Mouse (Mus musculus) liver, adult 2 months (tissue): ENCODE measurements around the gene Slc45a1. TPM values are rescaled to one million over a fixed set of nuclear protein-coding genes. Genes with fewer than 3 reads are reported as not detected.

Experiments
- DNase-seq: peaks from one replicate; pipeline ENCODE4 v3.0.0-alpha.2; 2011; ENCODE audit warnings: low read depth, low spot score; ENCODE audit errors: extremely low read depth
- H3K27ac ChIP-seq: fragments of 200-500 bp; replicated peaks from 2 replicates; pipeline ENCODE4 v1.5.1; 2012; ENCODE audit warnings: low read depth, mild to moderate bottlenecking, control low read depth, inconsistent platforms, low read length; ENCODE audit not compliant: insufficient read depth
- H3K27me3 ChIP-seq: fragments of 200-500 bp; 2 replicates; pipeline ENCODE4 v1.6.1; 2012; ENCODE audit warnings: mild to moderate bottlenecking, moderate library complexity, low read length, inconsistent platforms; ENCODE audit not compliant: control insufficient read depth, insufficient read depth
- H3K36me3 ChIP-seq: fragments of 200-500 bp; 2 replicates; pipeline ENCODE4 v1.6.1; 2012; ENCODE audit warnings: low read length, inconsistent platforms; ENCODE audit not compliant: control insufficient read depth, insufficient read depth
- H3K4me1 ChIP-seq: fragments of 200-500 bp; 2 replicates; pipeline ENCODE4 v1.6.1; 2011; ENCODE audit warnings: low read length; ENCODE audit not compliant: control insufficient read depth, insufficient read depth
- H3K4me3 ChIP-seq: fragments of 200-500 bp; 2 replicates; pipeline ENCODE4 v1.5.1; 2011; ENCODE audit warnings: low read depth, mild to moderate bottlenecking, control low read depth, low read length, moderate library complexity; ENCODE audit not compliant: insufficient read depth
- H3K79me2 ChIP-seq: fragments of 200-500 bp; 2 replicates; pipeline ENCODE4 v1.6.1; 2012; ENCODE audit warnings: inconsistent platforms, mild to moderate bottlenecking, low read length, moderate library complexity; ENCODE audit not compliant: control insufficient read depth, insufficient read depth
- H3K9ac ChIP-seq: fragments of 200-500 bp; 2 replicates; pipeline ENCODE4 v1.6.1; 2012; ENCODE audit warnings: low read depth, mild to moderate bottlenecking, control low read depth, inconsistent platforms, low read length
- CTCF ChIP-seq: fragments of 200-500 bp; IDR thresholded peaks from 2 replicates; pipeline ENCODE4 v1.5.1; 2011; ENCODE audit warnings: low read depth, low read length, control low read depth
- POLR2A ChIP-seq: fragments of 200-500 bp; IDR thresholded peaks from 2 replicates; pipeline ENCODE4 v1.6.1; 2011; ENCODE audit warnings: low read length, control low read depth; ENCODE audit not compliant: insufficient read depth; ENCODE audit errors: extremely low read depth
- whole genome bisulfite sequencing: fragments of 180-500 bp; shearing (Covaris S2); methylation state at CpG from one replicate; pipeline ENCODE4 v1.1.7; 2018; 5-methylcytosine and 5-hydroxymethylcytosine counted together
- polyA plus RNA-seq: library from polyadenylated mRNA; depleted of rRNA; stranded (reverse); fragments of >200 nt; gene quantifications from 2 replicates; pipeline ENCODE4 v1.2.3, GENCODE M21; 2012
- total RNA-seq: library from RNA; depleted of rRNA; stranded (reverse); fragments of >200 nt; gene quantifications from 2 replicates; pipeline ENCODE4 v1.2.3, GENCODE M21; 2014

Slc45a1 gene
- total and polyA plus RNA-seq, 2 experiments: not detected

GRCm38 (mm10) chr4:150593473-150594217 lies 58.3 kb downstream of the Slc45a1 start:
- no peaks in the 10 kb centered on the region for H3K36me3 ChIP-seq
- H3K4me1 ChIP-seq: peaks cover 25% of the 10 kb centered on the region
- TF ChIP-seq POLR2A (no peak), CTCF (no peak)
- DNase-seq: peak; percentile 83
- H3K27ac ChIP-seq: peak overlapping the region; percentile 72
- H3K9ac ChIP-seq: no peak overlapping the region
- no peak overlapping the region for H3K4me3 ChIP-seq
- H3K79me2 ChIP-seq: peaks cover 34% of the 10 kb centered on the region; the same call in 1 of the 2 replicates
- WGBS: 37% methylated on average over 4 of the region's 4 CpGs
- H3K27me3 ChIP-seq: no peaks in the 10 kb centered on the region

- H3K79me2 ChIP-seq: peaks cover 37% of the 10 kb centered on the region; the same call in 1 of the 2 replicates
- H3K4me3 ChIP-seq: no peak overlapping the region
- WGBS: 63% methylated on average over 6 of the region's 6 CpGs
- H3K27ac ChIP-seq: no peak overlapping the region; the same call in 1 of the 2 replicates
- peaks cover 32% of the 10 kb centered on the region for H3K4me1 ChIP-seq
- H3K9ac ChIP-seq: no peak overlapping the region
- TF ChIP-seq CTCF (no peak), POLR2A (no peak)
- no peaks in the 10 kb centered on the region for H3K36me3 ChIP-seq
- no peaks in the 10 kb centered on the region for H3K27me3 ChIP-seq
- no peak for DNase-seq
Measured at GRCm38 (mm10) chr4:150592087-150592486, 59.9 kb downstream of the Slc45a1 start.

GRCm38 (mm10) chr4:150591602-150592001 lies 60.4 kb downstream of the Slc45a1 start:
- Histone ChIP-seq H3K79me2 (peaks cover 37% of the 10 kb centered on the region; the same call in 1 of the 2 replicates), H3K4me1 (peaks cover 33% of the 10 kb centered on the region), H3K27me3 (no peaks in the 10 kb centered on the region), H3K36me3 (no peaks in the 10 kb centered on the region), H3K27ac (no peak overlapping the region; the same call in 1 of the 2 replicates), H3K9ac (no peak overlapping the region), H3K4me3 (no peak overlapping the region)
- 87% methylated on average over 4 of the region's 4 CpGs for WGBS
- DNase-seq: no peak
- no peak for TF ChIP-seq CTCF
- TF ChIP-seq POLR2A: no peak

GRCm38 (mm10) chr4:150590621-150591282 lies 61.2 kb downstream of the Slc45a1 start:
- no peak overlapping the region; the same call in 1 of the 2 replicates for H3K27ac ChIP-seq
- H3K36me3 ChIP-seq: no peaks in the 10 kb centered on the region
- no peak for TF ChIP-seq CTCF
- no peak for TF ChIP-seq POLR2A
- no peaks in the 10 kb centered on the region for H3K27me3 ChIP-seq
- H3K4me1 ChIP-seq: peaks cover 36% of the 10 kb centered on the region
- DNase-seq: peak; percentile 63
- 19% methylated on average over 3 of the region's 3 CpGs for WGBS
- no peak overlapping the region for H3K9ac ChIP-seq
- no peak overlapping the region for H3K4me3 ChIP-seq
- H3K79me2 ChIP-seq: peaks cover 36% of the 10 kb centered on the region

GRCm38 (mm10) chr4:150588300-150588621 lies 63.7 kb downstream of the Slc45a1 start:
- TF ChIP-seq CTCF (no peak), POLR2A (no peak)
- no peak overlapping the region for H3K9ac ChIP-seq
- peaks cover 50% of the 10 kb centered on the region for H3K4me1 ChIP-seq
- no peaks in the 10 kb centered on the region for H3K36me3 ChIP-seq
- H3K27me3 ChIP-seq: no peaks in the 10 kb centered on the region
- H3K27ac ChIP-seq: 0 out of 2 replicates have a peak overlapping the region, but pooled peaks have one; percentile 12
- WGBS: 62% methylated on average over 2 of the region's 2 CpGs
- DNase-seq: no peak
- peaks cover 36% of the 10 kb centered on the region for H3K79me2 ChIP-seq
- H3K4me3 ChIP-seq: no peak overlapping the region
